Mouse (Mus musculus) neural tube, embryonic 12.5 days (tissue): ENCODE measurements around the gene Eya3. TPM values are rescaled to one million over a fixed set of nuclear protein-coding genes. Genes with fewer than 3 reads are reported as not detected.
"Not testable (repeated sequence)": the region's sequence is repeated elsewhere in the genome, so short reads cannot be mapped to it uniquely, and the experiment has no call there.

Experiments used
- ATAC-seq: fragments of 200-750 bp; cut with Nextera tagmentation; 2 replicates; pipeline ENCODE4 v1.8.0; 2017; ENCODE audit warnings: low read depth, mild to moderate bottlenecking, moderate TSS enrichment, moderate library complexity; ENCODE audit not compliant: low FRiP score
- H3K27ac ChIP-seq: fragments of 300-500 bp; sonication (generic); 2 replicates; pipeline ENCODE4 v1.5.1; 2016
- H3K27me3 ChIP-seq: fragments of 300-500 bp; sonication (generic); replicated peaks from 2 replicates; pipeline ENCODE4 v1.6.1; 2016; ENCODE audit warnings: mild to moderate bottlenecking
- H3K36me3 ChIP-seq: fragments of 300-500 bp; sonication (generic); 2 replicates; pipeline ENCODE4 v1.6.1; 2016; ENCODE audit warnings: mild to moderate bottlenecking
- H3K4me1 ChIP-seq: fragments of 300-500 bp; sonication (generic); 2 replicates; pipeline ENCODE4 v1.6.1; 2016
- H3K4me2 ChIP-seq: fragments of 300-500 bp; sonication (generic); replicated peaks from 2 replicates; pipeline ENCODE4 v1.6.1; 2016; ENCODE audit warnings: mild to moderate bottlenecking
- H3K4me3 ChIP-seq: fragments of 300-500 bp; sonication (generic); 2 replicates; pipeline ENCODE4 v1.5.1; 2016
- H3K9ac ChIP-seq: fragments of 300-500 bp; sonication (generic); 2 replicates; pipeline ENCODE4 v1.6.1; 2016; ENCODE audit warnings: mild to moderate bottlenecking
- H3K9me3 ChIP-seq: fragments of 300-500 bp; sonication (generic); 2 replicates; pipeline ENCODE4 v1.6.1; 2016; ENCODE audit warnings: mild to moderate bottlenecking
- WGBS: fragments of 180-500 bp; shearing (Covaris S2); methylation state at CpG from one replicate; pipeline ENCODE4 v1.1.7; 2016; 5-methylcytosine and 5-hydroxymethylcytosine counted together
- polyA plus RNA-seq: library from polyadenylated mRNA; unstranded; fragments of >200 nt; fragmentation: Nextera tagmentation; extraction: Ambion mirVana; gene quantifications from 2 replicates; pipeline ENCODE4 v1.2.1, GENCODE M21; 2016

Gene Eya3
- 23.7 and 26.1 TPM in 2 replicates for polyA plus RNA-seq

GRCm38 (mm10) chr4:132638461-132639190 is at the start of gene Eya3:
Gene Eya3, plus strand, starts transcription at chr4:132638987.
- Histone ChIP-seq H3K4me2 (peak within 1 kb of the TSS; percentile 93), H3K27ac (peak within 1 kb of the TSS; percentile 46), H3K9me3 (no peaks in the 10 kb centered on the region), H3K27me3 (no peaks in the 10 kb centered on the region), H3K4me1 (peaks cover 9% of the 10 kb centered on the region; the same call in 1 of the 2 replicates), H3K4me3 (peak within 1 kb of the TSS; percentile 93), H3K36me3 (peaks cover 8% of the 10 kb centered on the region; the same call in 1 of the 2 replicates), H3K9ac (peak within 1 kb of the TSS; percentile 93)
- WGBS, result under 1% methylated on average over 41 of the region's 41 CpGs
- peak; percentile 100 for ATAC-seq

- no peak overlapping the region for H3K9ac ChIP-seq
- H3K9me3 ChIP-seq, result no peaks in the 10 kb centered on the region
- no peaks in the 10 kb centered on the region for H3K36me3 ChIP-seq
- H3K27me3 ChIP-seq, result no peaks in the 10 kb centered on the region
- no peak overlapping the region for H3K4me2 ChIP-seq
- H3K27ac ChIP-seq, result no peak overlapping the region
- H3K4me3 ChIP-seq, result no peak overlapping the region
- ATAC-seq, result no peak
- WGBS, result 86% methylated on average over 10 of the region's 10 CpGs
- no peaks in the 10 kb centered on the region for H3K4me1 ChIP-seq
Observed at GRCm38 (mm10) chr4:132590642-132591041, 48.1 kb upstream of the Eya3 start.

- H3K4me3 ChIP-seq, result no peak overlapping the region
- no peak overlapping the region for H3K27ac ChIP-seq
- H3K9me3 ChIP-seq, result no peaks in the 10 kb centered on the region
- H3K4me2 ChIP-seq, result no peak overlapping the region
- H3K36me3 ChIP-seq, result no peaks in the 10 kb centered on the region
- no peaks in the 10 kb centered on the region for H3K27me3 ChIP-seq
- no peak overlapping the region for H3K9ac ChIP-seq
- 94% methylated on average over 9 of the region's 9 CpGs for WGBS
- ATAC-seq, result no peak
- H3K4me1 ChIP-seq, result no peaks in the 10 kb centered on the region
Observed at GRCm38 (mm10) chr4:132592958-132593357, 45.8 kb upstream of the Eya3 start.

GRCm38 (mm10) chr4:132594191-132594590 is 44.6 kb upstream of the Eya3 start:
- ATAC-seq, result no peak
- H3K27me3 ChIP-seq, result no peaks in the 10 kb centered on the region
- H3K9ac ChIP-seq, result no peak overlapping the region
- H3K9me3 ChIP-seq, result no peaks in the 10 kb centered on the region
- no peaks in the 10 kb centered on the region for H3K36me3 ChIP-seq
- no peak overlapping the region for H3K4me3 ChIP-seq
- no peaks in the 10 kb centered on the region for H3K4me1 ChIP-seq
- H3K27ac ChIP-seq, result no peak overlapping the region
- WGBS, result 47% methylated on average over 4 of the region's 4 CpGs
- H3K4me2 ChIP-seq, result no peak overlapping the region

GRCm38 (mm10) chr4:132598861-132599260 is 39.9 kb upstream of the Eya3 start:
- H3K4me2 ChIP-seq, result no peak overlapping the region
- WGBS, result 79% methylated on average over 2 of the region's 2 CpGs
- ATAC-seq, result no peak
- no peaks in the 10 kb centered on the region for H3K27me3 ChIP-seq
- no peak overlapping the region for H3K4me3 ChIP-seq
- no peaks in the 10 kb centered on the region for H3K36me3 ChIP-seq
- no peak overlapping the region for H3K27ac ChIP-seq
- no peaks in the 10 kb centered on the region for H3K9me3 ChIP-seq
- H3K4me1 ChIP-seq, result no peaks in the 10 kb centered on the region
- H3K9ac ChIP-seq, result no peak overlapping the region

GRCm38 (mm10) chr4:132599764-132600163 is 39.0 kb upstream of the Eya3 start:
- H3K4me1 ChIP-seq, result no peaks in the 10 kb centered on the region
- no peaks in the 10 kb centered on the region for H3K36me3 ChIP-seq
- no peaks in the 10 kb centered on the region for H3K27me3 ChIP-seq
- no peak overlapping the region for H3K9ac ChIP-seq
- 89% methylated on average over 3 of the region's 3 CpGs for WGBS
- H3K4me3 ChIP-seq, result no peak overlapping the region
- H3K27ac ChIP-seq, result no peak overlapping the region
- H3K9me3 ChIP-seq, result no peaks in the 10 kb centered on the region
- no peak for ATAC-seq
- no peak overlapping the region for H3K4me2 ChIP-seq

GRCm38 (mm10) chr4:132600465-132600864 is 38.3 kb upstream of the Eya3 start:
- H3K4me3 ChIP-seq, result no peak overlapping the region
- H3K27me3 ChIP-seq, result no peaks in the 10 kb centered on the region
- H3K27ac ChIP-seq, result no peak overlapping the region
- H3K4me1 ChIP-seq, result no peaks in the 10 kb centered on the region
- H3K4me2 ChIP-seq, result no peak overlapping the region
- 85% methylated on average over 6 of the region's 6 CpGs for WGBS
- no peak overlapping the region for H3K9ac ChIP-seq
- no peaks in the 10 kb centered on the region for H3K9me3 ChIP-seq
- no peak for ATAC-seq
- no peaks in the 10 kb centered on the region for H3K36me3 ChIP-seq

- H3K27me3 ChIP-seq, H3K4me3 ChIP-seq, H3K36me3 ChIP-seq, H3K9me3 ChIP-seq, H3K9ac ChIP-seq, H3K4me1 ChIP-seq, ATAC-seq, H3K4me2 ChIP-seq, H3K27ac ChIP-seq: not testable (repeated sequence)
- 80% methylated on average over 5 of the region's 5 CpGs for WGBS
Observed at GRCm38 (mm10) chr4:132601242-132601641, 37.5 kb upstream of the Eya3 start.

GRCm38 (mm10) chr4:132603468-132603867 is 35.3 kb upstream of the Eya3 start:
- H3K9ac ChIP-seq, result no peak overlapping the region
- H3K27me3 ChIP-seq, result no peaks in the 10 kb centered on the region
- no peak for ATAC-seq
- H3K36me3 ChIP-seq, result no peaks in the 10 kb centered on the region
- no peak overlapping the region for H3K4me2 ChIP-seq
- no peaks in the 10 kb centered on the region for H3K4me1 ChIP-seq
- H3K9me3 ChIP-seq, result no peaks in the 10 kb centered on the region
- 81% methylated on average over 4 of the region's 4 CpGs for WGBS
- H3K27ac ChIP-seq, result no peak overlapping the region
- no peak overlapping the region for H3K4me3 ChIP-seq

- ATAC-seq, result no peak
- no peaks in the 10 kb centered on the region for H3K36me3 ChIP-seq
- no peak overlapping the region for H3K4me2 ChIP-seq
- no peak overlapping the region for H3K4me3 ChIP-seq
- no peaks in the 10 kb centered on the region for H3K4me1 ChIP-seq
- H3K27me3 ChIP-seq, result no peaks in the 10 kb centered on the region
- H3K27ac ChIP-seq, result no peak overlapping the region
- H3K9ac ChIP-seq, result no peak overlapping the region
- no peaks in the 10 kb centered on the region for H3K9me3 ChIP-seq
- 74% methylated on average over 5 of the region's 5 CpGs for WGBS
Observed at GRCm38 (mm10) chr4:132605816-132606215, 33.0 kb upstream of the Eya3 start.

GRCm38 (mm10) chr4:132608147-132608546 is 30.6 kb upstream of the Eya3 start:
- Histone ChIP-seq H3K4me3 (no peak overlapping the region), H3K27me3 (no peaks in the 10 kb centered on the region), H3K9me3 (no peaks in the 10 kb centered on the region), H3K36me3 (no peaks in the 10 kb centered on the region), H3K27ac (no peak overlapping the region), H3K4me1 (no peaks in the 10 kb centered on the region), H3K4me2 (no peak overlapping the region), H3K9ac (no peak overlapping the region)
- WGBS, result 64% methylated on average over 4 of the region's 4 CpGs
- ATAC-seq, result no peak

GRCm38 (mm10) chr4:132610301-132610984 is 28.3 kb upstream of the Eya3 start:
- ATAC-seq, result no peak
- Histone ChIP-seq H3K27me3 (no peaks in the 10 kb centered on the region), H3K27ac (no peak overlapping the region), H3K4me2 (no peak overlapping the region), H3K9ac (no peak overlapping the region), H3K4me1 (no peaks in the 10 kb centered on the region), H3K4me3 (no peak overlapping the region), H3K9me3 (no peaks in the 10 kb centered on the region), H3K36me3 (no peaks in the 10 kb centered on the region)
- 80% methylated on average over 3 of the region's 3 CpGs for whole genome bisulfite sequencing
